Mouse (Mus musculus) gastrocnemius, adult 2 months (tissue): ENCODE results near the gene Sltm. TPM values are rescaled to one million over a fixed set of nuclear protein-coding genes. Genes with fewer than 3 reads are reported as not detected.
"Not testable (repeated sequence)": the region's sequence is repeated elsewhere in the genome, so short reads cannot be mapped to it uniquely, and the experiment has no call there.

Source experiments
- DNase-seq: peaks from one replicate; pipeline ENCODE4 v3.0.0; 2022
- H3K27ac ChIP-seq: fragments of 200-600 bp; 2 replicates; pipeline ENCODE4 v1.8.1; 2022; ENCODE audit warnings: mild to moderate bottlenecking
- H3K4me3 ChIP-seq: fragments of 200-600 bp; 2 replicates; pipeline ENCODE4 v1.8.1; 2022; ENCODE audit warnings: mild to moderate bottlenecking, moderate library complexity
- CTCF ChIP-seq: fragments of 200-600 bp; IDR thresholded peaks from 2 replicates; pipeline ENCODE4 v1.8.1; 2022; ENCODE audit warnings: antibody characterized with exemption, mild to moderate bottlenecking, moderate library complexity
- intact Hi-C: fragments of 180-260 bp; cut with DNase I; formaldehyde crosslinking; loops from one replicate; pipeline ENCODE4 v1.15.1; 2025
- total RNA-seq, 2 experiments: library from RNA; stranded (reverse); gene quantifications; 2 replicates each; pipeline ENCODE4 v1.2.3; 2021

The Sltm gene
- total RNA-seq, 2 experiments from 2014 or later = 16.9 to 20.9 TPM

DNA sequence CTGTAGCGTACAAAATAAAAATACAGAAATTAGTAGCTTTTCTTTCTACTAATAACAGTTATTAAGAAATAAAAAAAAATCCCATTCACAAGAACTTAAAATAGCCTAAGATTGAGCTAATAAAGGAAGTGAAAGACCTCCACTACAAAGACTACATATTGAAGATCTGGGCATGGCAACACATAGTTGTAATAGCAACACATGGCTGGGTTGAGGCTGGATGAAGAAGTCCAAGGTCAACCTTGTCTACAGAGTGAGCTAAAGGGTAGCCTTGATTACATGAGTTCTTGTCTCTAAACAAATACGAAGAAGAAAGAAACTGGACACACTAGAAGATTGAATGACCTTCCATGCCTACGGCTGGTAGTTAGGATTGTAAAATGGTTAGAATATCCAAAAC lies 18.7 kb upstream of the Sltm start:
- no peak for TF ChIP-seq CTCF
- no peak for DNase-seq
- Histone ChIP-seq H3K4me3 (no peak overlapping the region), H3K27ac (peak overlapping the region; percentile 81)
- intact Hi-C loops = no loop called here

DNA sequence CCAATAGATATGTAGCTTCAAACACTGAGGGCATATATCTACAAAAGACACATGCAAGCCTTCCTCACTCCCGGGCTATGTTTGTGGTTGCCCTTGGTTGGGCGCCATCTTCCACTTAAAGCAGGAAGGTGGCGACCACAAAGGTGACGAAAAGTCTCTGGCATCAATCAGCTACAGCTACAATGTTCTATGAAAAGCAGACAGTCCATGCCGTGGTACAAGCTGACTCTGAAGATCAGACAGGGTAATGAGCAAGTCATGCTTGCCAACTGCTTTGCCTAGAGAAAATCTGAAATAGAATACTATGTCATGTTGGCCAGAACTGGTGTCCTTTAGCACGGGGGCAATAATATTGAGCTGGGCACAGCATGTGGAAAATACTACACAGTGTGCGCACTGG lies 18.2 kb upstream of the Sltm start:
- Histone ChIP-seq H3K27ac (peak overlapping the region; percentile 81), H3K4me3 (peak overlapping the region; percentile 34; the same call in 1 of the 2 replicates)
- DNase-seq = peak; percentile 39
- no peak for TF ChIP-seq CTCF
- intact Hi-C loops = no loop called here

DNA sequence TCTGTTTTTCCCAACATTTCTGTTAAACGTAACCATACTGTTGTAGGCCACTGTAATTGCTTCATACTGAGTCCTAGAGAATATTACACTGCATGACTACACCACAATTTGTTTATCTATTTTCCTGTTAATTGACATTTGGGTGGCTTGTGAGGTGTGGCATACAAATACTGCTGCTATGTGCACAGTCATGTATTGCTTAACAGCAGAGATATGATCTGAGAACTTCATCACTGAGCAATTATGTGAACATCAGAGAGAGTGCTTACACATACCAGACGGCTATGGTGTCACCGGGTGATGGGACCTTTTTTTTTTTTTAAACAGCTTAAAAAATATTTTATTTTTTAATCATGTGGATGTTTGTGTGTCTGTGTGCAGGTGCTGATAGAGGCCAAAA lies 9.2 kb upstream of the Sltm start:
- no peak overlapping the region for H3K27ac ChIP-seq
- DNase-seq = no peak
- no peak for TF ChIP-seq CTCF
- intact Hi-C loops = no loop called here
- H3K4me3 ChIP-seq = no peak overlapping the region

DNA sequence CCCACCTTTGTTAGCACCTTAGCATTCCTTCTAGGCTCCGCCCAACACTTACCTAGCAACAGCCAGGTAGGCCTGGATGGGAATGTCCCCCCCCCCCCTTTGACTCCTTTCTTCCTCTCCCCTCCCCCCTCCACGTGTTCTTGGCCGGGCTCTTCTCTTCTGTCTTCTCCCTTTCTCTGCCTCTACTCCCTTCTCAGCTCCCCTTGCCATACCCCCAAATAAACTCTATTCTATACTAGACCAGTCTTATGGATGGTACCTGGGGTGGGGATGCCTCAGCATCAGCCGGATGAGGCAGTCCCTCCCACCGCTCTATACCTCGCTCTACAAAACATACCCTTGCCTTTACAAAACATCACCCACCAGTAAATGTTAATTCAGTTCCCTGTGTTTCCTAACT lies 970 bp upstream of the Sltm start:
- no peak for DNase-seq
- peak overlapping the region; percentile 96 for H3K27ac ChIP-seq
- intact Hi-C loops = no loop called here
- peak overlapping the region; percentile 88 for H3K4me3 ChIP-seq
- TF ChIP-seq CTCF = no peak

DNA sequence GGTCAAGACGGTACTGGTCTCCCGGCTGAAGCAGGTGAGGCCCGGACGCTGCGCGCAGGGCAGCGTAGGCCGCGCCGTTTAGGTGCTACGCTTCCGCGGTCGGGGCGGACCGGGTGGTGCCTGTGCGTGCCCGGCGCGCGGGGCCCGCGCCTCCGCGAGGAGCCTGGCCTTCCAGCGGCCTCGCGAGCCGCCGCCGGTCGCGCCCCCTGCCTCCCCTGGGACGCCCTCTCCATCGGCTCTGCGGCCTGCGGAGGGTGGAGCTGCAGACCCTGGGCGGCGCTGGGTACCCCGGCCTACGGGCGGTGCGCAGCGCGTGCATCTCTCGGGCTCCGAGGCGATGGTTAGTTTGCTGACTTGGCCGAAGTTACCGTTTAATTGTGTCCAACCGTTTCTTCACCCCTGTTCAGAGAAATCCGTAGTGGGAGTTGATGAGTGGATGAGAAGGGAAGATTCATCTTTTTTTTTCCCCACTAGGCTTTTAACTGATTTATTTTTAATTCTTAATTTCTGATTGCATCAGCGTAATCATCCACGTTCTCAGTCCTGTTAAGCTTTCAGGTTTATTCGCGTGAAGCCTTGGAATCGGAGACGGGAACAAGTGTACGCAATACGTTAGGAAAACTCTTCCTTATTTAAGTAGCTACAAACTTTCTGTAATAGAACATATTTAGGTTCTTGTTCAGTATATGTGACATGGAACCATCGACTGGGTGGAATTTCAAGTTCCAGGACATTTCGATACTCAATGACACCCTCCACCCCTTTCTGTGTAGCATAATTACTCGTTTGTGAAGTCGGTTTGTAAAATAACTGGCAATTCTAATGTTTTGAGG lies 710 bp downstream of the Sltm start:
- intact Hi-C loops = loop anchor here (2.0 kb wide), 1 partner anchor 38 kb away; no protein-coding TSS in a partner anchor
- peak; percentile 75 for DNase-seq
- TF ChIP-seq CTCF = no peak
- peak overlapping the region; percentile 96 for H3K27ac ChIP-seq
- peak overlapping the region; percentile 88 for H3K4me3 ChIP-seq

DNA sequence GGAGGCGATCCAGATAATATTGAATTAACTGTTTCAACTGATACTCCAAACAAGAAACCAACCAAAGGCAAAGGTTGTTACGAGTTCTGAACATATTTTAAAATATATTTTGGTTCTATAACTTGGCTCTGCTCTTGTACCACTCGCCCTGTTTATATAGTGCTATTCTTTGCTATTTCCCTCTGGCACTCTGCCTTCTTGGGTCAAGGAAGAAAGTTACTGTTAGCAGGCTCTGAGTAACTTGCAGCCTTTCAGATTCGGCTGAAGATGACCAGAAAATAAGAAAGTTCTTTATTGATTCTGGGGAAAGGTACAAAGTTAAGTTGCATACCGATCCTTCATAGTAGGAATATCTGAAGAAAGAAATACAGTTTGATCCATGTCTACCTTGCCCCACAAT lies 1.4 kb downstream of the Sltm start:
- intact Hi-C loops = loop anchor here (2.0 kb wide), 1 partner anchor 39 kb away; no protein-coding TSS in a partner anchor

DNA sequence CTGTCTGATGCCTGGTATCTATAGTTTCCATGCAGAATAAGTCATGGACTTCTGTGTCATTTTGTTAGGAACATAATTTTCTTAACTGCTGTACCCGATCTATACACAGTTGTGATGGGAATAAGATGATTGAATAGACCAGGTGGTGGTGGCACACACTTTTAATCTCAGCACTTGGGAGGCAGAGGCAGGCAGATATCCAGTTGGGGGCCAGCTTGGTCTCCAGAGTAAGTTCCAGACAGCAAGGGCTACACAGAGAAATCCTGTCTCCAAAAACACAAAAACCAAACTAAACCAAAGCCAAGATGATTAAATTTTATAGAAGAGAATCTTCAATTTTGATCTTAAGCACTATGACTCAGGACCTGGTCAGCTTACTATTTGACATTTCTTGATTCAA lies 2.3 kb downstream of the Sltm start:
- no peak overlapping the region for H3K27ac ChIP-seq
- intact Hi-C loops = no loop called here
- TF ChIP-seq CTCF = no peak
- DNase-seq = no peak
- H3K4me3 ChIP-seq = no peak overlapping the region

More for the DNA sequence above, 1.4 kb downstream of the Sltm start:
- H3K27ac ChIP-seq = peak overlapping the region; percentile 96
- H3K4me3 ChIP-seq = peak overlapping the region; percentile 88
- no peak for TF ChIP-seq CTCF
- DNase-seq = no peak

DNA sequence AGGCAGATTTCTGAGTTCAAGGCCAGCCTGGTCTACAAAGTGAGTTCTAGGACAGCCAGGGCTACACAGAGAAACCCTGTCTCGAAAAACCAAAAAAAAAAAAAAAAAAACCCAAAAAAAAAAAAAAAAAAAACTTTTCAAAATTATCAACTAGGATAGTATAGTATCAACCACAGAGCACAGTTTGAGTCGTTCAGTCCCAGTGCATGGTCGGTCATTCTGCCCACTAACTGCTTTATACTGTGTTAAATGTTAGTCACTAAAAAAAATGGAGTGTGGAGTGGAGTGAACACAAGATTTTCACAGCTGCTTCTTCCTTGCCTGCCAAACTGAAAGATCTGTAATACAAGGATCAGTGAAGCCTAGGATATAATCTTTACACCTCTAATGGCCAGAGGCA lies 4.0 kb downstream of the Sltm start:
- H3K4me3 ChIP-seq, intact Hi-C loops, DNase-seq, H3K27ac ChIP-seq: not testable (repeated sequence)

DNA sequence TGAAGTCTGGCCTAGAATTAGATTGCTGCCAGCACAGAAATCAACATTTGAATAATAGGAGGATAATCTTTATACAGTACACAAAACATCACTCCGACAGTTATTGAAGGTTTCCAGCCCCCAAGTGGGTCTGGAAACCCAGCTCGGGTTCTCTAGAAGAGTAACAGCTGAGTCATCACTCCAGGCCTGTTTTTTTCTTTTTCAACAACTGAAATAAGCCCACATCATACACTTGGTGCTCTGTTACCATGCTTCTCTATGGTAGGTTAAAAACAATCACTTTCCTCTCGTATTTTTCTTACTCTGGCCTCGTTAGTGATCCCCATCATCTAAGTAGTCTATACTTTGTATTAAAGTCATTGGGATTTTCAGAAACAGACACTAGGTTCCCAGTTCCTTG lies 5.8 kb downstream of the Sltm start:
- DNase-seq = no peak
- no peak overlapping the region for H3K4me3 ChIP-seq
- no peak overlapping the region for H3K27ac ChIP-seq
- intact Hi-C loops = no loop called here
- TF ChIP-seq CTCF = no peak

DNA sequence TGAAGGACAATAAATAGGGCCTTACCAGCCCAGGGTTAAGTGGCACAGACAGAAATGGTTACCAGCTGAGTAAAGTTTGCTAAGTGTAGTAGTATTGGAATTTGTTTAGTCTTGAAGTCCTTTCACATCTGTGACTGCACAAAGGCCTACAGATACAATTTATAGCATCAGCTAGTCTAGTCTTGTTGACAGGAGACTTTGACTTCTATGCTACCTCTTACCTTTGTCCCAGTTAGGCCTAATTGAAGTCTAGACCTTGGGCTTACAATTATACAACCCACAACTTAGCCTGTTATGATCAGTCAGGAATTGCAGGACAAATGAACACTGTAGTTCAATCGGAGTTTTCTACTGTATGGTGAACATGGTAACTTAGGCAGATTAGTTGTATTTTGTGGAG lies 9.0 kb downstream of the Sltm start:
- intact Hi-C loops = no loop called here
- TF ChIP-seq CTCF = no peak

DNA sequence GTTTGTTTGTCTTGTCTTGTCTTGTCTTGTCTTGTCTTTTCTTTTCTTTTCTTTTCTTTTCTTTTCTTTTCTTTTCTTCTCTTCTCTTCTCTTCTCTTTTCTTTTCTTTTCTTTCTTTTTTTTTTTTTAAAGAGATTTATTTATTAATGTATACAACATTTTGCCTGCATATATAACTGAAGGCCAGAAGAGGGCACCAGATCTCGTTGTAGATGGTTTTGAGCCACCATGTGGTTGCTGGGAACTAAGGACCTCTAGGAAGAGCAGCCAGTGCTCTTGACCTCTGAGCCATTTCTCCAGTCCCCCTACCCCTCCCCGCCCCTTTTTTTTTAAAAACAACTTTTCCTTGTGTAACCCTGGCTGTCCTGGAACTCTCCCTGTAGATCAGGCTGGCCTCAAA lies 9.7 kb downstream of the Sltm start:
- H3K4me3 ChIP-seq, intact Hi-C loops, DNase-seq, H3K27ac ChIP-seq: not testable (repeated sequence)

More for the DNA sequence above, 9.0 kb downstream of the Sltm start:
- DNase-seq = no peak
- no peak overlapping the region for H3K4me3 ChIP-seq
- no peak overlapping the region for H3K27ac ChIP-seq

DNA sequence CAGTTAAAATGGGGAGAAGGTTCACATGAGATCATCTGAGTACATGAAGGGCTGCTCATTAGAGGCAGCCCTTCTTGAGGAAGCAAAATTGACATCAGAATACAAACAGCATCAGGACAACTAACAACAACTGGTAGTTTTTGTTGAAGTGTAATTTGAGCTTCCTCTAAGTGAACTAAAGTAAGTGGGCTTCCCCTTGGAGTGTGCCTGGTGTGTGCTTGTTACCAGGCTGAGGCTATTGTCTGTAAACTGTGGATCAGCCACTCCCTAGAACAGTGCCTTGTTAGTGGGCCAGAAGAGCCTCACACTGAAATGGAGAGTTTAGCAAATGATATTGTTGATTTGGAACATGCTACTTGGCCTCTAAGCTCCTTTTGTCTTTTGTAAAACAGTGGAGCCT lies 12.9 kb downstream of the Sltm start:
- H3K4me3 ChIP-seq = no peak overlapping the region
- TF ChIP-seq CTCF = no peak
- no peak overlapping the region for H3K27ac ChIP-seq
- intact Hi-C loops = no loop called here
- no peak for DNase-seq

DNA sequence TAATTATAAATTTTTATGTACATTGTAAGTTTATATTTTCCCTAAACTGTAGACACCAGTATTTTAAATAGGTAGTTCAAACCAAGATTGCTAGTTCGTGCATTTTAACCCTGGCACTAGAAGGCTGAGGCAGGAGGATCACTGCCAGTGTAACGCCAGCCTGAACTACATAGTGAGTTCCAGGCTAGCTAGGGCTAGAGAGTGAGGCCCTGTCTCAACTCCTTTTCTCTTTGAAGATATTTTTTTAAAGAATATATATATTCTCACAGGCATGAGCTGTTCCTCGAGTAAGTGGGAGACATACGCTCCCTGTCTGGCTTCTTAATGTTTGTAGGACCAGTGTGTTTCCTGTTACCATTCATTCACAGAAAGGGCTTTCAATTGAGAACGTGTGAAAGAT lies 14.2 kb downstream of the Sltm start:
- Histone ChIP-seq H3K27ac (no peak overlapping the region), H3K4me3 (no peak overlapping the region)
- no peak for TF ChIP-seq CTCF
- intact Hi-C loops = no loop called here
- no peak for DNase-seq

DNA sequence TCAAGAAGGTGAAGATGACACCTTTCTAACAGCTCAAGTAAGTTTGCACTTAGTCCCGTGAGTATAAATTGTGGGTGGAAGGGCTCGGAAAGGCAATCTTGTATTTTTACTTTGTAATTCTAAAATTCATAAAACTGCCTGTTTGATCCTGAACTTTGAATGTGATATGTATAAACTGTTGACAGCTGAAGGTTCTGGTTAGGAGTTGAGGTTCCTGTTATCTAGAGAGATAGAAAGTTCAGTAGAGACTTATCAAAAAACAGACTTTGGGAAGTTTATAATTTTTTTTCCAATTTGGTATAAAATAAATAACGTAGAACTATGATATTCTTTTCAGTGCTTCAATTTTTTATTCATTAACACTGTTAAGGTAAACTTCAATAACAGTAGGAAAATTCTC lies 20.3 kb downstream of the Sltm start:
- TF ChIP-seq CTCF = no peak
- H3K27ac ChIP-seq = no peak overlapping the region
- intact Hi-C loops = no loop called here
- no peak for DNase-seq
- H3K4me3 ChIP-seq = no peak overlapping the region
